Mouse (Mus musculus): ENCODE measurements at regions not wholly inside any gene's neighbourhood (a gene's known extent, or its start where the extent isn't known, plus 50 kb on each side); places are given as distances from the start of the nearest gene placed in this dataset.

- no peak for ATAC-seq (replicated peaks in 1 of 2; ENCODE audit: insufficient read depth in 1 of 2, low FRiP score in 2 of 2, low TSS enrichment in 1 of 2, low read depth in 1 of 2, poor library complexity in 2 of 2, severe bottlenecking in 2 of 2)
Measured at GRCm38 (mm10) chr2:51207150-51208022, 58.5 kb upstream of the Rnd3 start.

GRCm38 (mm10) chr2:51206332-51206731, 57.4 kb upstream of the Rnd3 start:
- no peak for ATAC-seq (replicated peaks in 1 of 2; ENCODE audit: insufficient read depth in 1 of 2, low FRiP score in 2 of 2, low TSS enrichment in 1 of 2, low read depth in 1 of 2, poor library complexity in 2 of 2, severe bottlenecking in 2 of 2)
